Mouse (Mus musculus) induced T-regulatory cell, adult 2 months (primary cell): Measurements from ENCODE around the gene Clpsl2.

Experiments used
- DNase-seq: peaks from one replicate; pipeline ENCODE4 v3.0.0-alpha.2; 2012; ENCODE audit warnings: low read depth

Gene Clpsl2

GRCm38 (mm10) chr17:28549111-28549510 is at the start of gene Clpsl2:
Gene Clpsl2, plus strand, starts transcription at chr17:28549411.
- no peak for DNase-seq

- DNase-seq = peak; percentile 65
These were observed 48.7 kb upstream of the Clpsl2 start for GRCm38 (mm10) chr17:28500465-28500864.

- DNase-seq = no peak
These were observed 46.9 kb upstream of the Clpsl2 start for GRCm38 (mm10) chr17:28502196-28502821.

- DNase-seq = no peak
These were observed 45.0 kb upstream of the Clpsl2 start for GRCm38 (mm10) chr17:28504182-28504581.

GRCm38 (mm10) chr17:28505591-28505990 is 43.6 kb upstream of the Clpsl2 start:
- no peak for DNase-seq

- DNase-seq = no peak
These were observed 42.3 kb upstream of the Clpsl2 start for GRCm38 (mm10) chr17:28506895-28507294.

GRCm38 (mm10) chr17:28507496-28507895 is 41.7 kb upstream of the Clpsl2 start:
- DNase-seq = peak; percentile 24

GRCm38 (mm10) chr17:28510445-28511342 is 38.5 kb upstream of the Clpsl2 start:
- DNase-seq = peak; percentile 60

GRCm38 (mm10) chr17:28511616-28512541 is 37.3 kb upstream of the Clpsl2 start:
- DNase-seq = peak; percentile 66

- DNase-seq = no peak
These were observed 36.5 kb upstream of the Clpsl2 start for GRCm38 (mm10) chr17:28512696-28513095.

GRCm38 (mm10) chr17:28513337-28513736 is 35.9 kb upstream of the Clpsl2 start:
- DNase-seq = no peak

GRCm38 (mm10) chr17:28513844-28514243 is 35.4 kb upstream of the Clpsl2 start:
- DNase-seq = peak; percentile 22

- DNase-seq = peak; percentile 21
These were observed 34.7 kb upstream of the Clpsl2 start for GRCm38 (mm10) chr17:28514555-28514954.

- peak; percentile 78 for DNase-seq
These were observed 33.5 kb upstream of the Clpsl2 start for GRCm38 (mm10) chr17:28515431-28516341.

GRCm38 (mm10) chr17:28516881-28517280 is 32.3 kb upstream of the Clpsl2 start:
- DNase-seq = peak; percentile 57

- no peak for DNase-seq
These were observed 31.7 kb upstream of the Clpsl2 start, which contains the start of gene Fkbp5 for GRCm38 (mm10) chr17:28517441-28517955. Gene Fkbp5, minus strand, starts transcription at chr17:28517527.

GRCm38 (mm10) chr17:28517956-28518614 is 31.1 kb upstream of the Clpsl2 start:
- peak; percentile 79 for DNase-seq

GRCm38 (mm10) chr17:28518615-28519071 is 30.6 kb upstream of the Clpsl2 start:
- DNase-seq = peak; percentile 79

GRCm38 (mm10) chr17:28519827-28520226 is 29.4 kb upstream of the Clpsl2 start:
- DNase-seq = peak; percentile 76

- DNase-seq = no peak
These were observed 28.6 kb upstream of the Clpsl2 start for GRCm38 (mm10) chr17:28520561-28520960.
